Mouse (Mus musculus) liver, adult (tissue): ENCODE results near the gene Dcp1a.

Source experiments
- GATA4 ChIP-seq: IDR thresholded peaks from 2 replicates; pipeline ENCODE4 v1.6.1; 2014; ENCODE audit warnings: mild to moderate bottlenecking, low read length; ENCODE audit not compliant: insufficient replicate concordance

Dcp1a gene

DNA sequence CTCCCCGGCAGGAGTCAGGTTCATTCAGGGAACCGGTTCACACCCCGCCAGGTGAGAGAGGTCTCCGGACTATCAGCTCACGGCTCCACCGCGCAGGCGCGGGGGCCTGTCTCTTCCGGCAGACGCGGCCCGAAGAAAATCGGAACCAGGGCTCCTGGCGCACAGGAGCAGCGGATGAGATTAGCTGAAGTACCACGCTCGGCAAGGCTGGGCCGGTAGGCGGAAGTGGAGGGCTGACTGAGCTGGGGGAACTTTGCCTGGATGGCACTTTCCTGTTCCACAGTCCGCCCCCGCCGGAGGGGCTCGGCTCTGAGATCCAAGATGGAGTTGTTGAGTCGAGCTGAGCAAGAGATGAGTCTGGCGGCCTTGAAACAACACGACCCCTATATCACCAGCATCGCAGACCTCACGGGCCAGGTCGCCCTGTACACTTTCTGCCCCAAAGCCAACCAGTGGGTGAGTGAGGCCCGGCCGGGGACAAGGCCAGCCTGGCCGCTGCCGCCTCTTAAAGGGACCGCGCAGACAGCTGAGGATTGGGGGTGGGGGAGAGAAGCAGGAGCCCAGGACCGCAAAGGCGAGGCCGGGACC is at the start of gene Dcp1a:
Gene Dcp1a (plus strand): TSS at position 175 of the 588 bp plus-strand sequence.
- peak; percentile 91; the same call in 1 of the 2 replicates for TF ChIP-seq GATA4

DNA sequence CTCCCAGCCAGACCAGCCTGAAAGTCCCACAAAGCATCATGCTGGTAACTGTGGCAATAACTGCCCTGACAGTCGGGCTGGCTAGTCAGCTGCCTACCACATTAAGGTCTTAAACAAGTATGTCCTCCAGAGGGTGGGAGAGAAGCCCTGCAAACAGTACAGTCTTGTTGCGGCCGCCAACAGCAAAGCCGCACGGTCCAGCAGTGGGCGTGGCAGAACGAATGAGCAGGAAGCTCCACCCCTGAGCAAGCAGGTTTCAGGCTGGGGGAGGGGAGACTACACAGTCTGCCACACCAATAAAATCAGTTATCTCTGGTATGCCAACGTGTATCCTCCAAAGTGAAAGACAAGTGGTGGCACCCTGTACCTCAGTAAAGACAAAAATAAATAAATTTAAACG is 49.7 kb upstream of the Dcp1a start:
- no peak for TF ChIP-seq GATA4

DNA sequence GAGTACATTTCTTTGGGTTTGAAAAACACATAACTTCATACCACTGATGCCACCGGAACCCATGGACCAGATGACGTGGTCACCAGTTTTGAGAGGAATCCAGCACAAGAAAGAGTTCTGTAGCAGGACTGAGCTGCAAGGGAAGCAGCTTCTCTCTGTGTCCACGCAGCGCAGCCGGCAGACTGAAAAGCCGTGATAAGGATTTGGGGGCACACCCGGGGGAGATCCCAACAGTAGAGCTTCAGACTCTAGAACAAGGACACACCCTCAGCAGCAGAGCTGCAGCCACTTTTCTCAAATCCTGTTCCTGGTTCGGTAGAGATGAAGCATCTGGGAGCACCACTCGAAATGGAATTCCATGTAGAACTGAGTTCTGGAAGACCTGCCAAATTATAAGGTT is 49.3 kb upstream of the Dcp1a start:
- no peak for TF ChIP-seq GATA4

DNA sequence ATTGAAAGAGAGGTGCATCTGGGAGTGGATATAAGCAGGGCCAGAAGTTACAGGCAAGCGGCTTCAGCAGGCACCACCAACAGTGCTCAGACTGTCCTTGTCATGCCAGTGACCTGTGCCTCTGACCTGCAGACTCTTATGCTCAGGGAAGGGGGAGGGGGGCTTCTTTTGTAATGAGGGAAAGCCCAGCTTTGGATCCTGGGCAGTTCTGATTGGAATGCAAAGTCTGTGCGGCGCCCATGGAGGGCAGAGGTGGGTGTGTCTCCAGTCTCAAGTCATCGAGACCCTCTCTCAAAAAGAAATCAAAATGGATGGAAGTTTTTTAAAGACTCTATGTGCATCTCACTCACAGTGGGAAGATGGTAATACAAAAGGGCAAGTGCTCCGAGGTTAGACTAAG is 48.9 kb upstream of the Dcp1a start:
- TF ChIP-seq GATA4, result no peak

DNA sequence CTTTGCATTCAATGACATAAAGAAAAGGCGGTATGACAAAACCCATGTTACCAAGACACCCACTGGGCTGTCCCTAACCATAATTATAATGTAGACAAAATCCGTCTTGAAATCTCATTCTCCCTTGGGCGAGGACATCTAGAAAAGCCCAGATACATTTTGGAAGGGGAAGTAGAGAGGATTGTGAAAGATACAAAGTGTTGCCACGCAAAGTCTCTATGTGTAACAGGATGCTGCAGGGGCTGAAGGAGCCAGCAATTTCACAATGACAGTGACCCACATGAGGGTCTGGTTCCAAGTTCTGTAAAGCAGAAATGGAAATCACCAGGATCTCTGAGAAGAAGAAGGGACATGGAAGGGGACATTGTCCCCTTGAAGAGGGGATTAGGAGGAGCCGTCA is 44.0 kb upstream of the Dcp1a start:
- TF ChIP-seq GATA4, result no peak

DNA sequence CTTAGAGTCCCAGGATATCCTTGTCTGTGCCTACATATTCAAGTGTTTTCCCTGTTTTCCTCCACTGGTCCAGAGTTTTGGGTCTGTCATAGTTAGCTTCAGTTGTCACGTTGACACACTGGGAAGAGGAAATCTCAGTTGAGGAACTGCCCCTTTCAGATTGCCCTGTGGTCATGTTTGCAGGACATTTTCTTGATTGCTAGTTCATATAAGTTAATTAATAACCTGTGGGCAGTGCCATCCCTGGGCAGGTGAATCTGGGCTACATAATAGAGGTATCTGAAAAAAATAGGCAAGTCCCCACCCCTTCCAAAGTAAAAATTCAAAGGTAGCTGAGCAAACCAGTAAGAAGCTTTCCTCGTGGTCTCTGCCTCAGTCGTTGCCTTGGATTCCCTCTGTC is 39.4 kb upstream of the Dcp1a start:
- no peak for TF ChIP-seq GATA4

DNA sequence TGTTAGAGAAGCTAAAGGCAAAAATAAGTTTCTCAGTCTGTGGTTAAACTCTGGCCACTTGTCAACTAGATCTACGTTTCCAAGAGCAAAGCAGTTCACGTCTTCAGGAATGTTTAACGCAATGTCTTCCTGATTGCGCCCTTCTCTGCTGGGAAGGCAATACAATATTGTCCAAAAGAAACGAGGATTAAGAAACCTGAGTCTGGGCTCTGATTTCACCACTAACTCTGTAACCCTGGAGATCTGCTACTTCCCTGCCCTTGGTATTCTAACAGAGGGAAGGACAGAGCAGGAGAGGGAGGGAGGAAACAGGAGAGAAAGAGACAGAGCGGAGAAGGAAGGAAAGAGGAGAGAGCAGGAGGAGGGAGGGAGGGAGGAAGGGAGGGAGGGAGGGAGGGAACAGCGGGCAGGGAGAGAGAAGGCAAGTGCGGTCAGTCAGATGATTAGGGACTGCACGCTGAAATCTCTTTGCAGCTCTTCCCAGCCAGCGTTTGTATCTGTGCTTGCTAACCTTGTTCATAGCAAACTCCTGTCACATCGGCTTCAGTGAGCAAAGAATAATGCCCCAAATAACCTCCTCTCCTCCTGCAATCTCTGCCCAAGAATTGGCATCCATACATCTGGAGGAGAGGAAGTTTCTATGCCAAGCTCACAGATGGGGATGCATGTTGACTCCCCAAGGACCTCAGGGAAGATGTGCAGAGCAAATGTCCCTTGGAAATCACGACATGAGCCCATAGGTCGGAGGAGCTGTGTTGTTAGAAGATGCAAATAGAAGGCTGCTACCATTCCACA is 23.3 kb upstream of the Dcp1a start:
- no peak for TF ChIP-seq GATA4

DNA sequence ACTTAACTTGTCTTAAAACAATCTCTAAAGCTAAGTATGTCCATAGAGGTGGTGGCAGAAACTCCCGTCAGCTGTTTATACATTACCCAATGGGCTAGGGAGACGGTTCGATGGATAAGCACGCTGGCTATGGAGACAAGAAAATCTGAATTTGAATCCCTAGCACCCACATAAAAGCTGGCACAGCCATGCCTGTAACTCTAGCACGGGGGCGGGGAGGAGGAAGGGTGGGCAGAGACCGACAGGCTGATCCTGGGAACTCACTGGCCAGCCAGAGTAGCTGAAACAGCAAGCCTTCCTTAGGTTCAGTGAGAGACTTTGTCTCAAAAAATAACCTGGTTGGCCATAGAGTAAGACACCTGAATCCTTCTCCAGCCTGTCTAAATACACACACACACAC is 21.9 kb upstream of the Dcp1a start:
- TF ChIP-seq GATA4, result no peak

DNA sequence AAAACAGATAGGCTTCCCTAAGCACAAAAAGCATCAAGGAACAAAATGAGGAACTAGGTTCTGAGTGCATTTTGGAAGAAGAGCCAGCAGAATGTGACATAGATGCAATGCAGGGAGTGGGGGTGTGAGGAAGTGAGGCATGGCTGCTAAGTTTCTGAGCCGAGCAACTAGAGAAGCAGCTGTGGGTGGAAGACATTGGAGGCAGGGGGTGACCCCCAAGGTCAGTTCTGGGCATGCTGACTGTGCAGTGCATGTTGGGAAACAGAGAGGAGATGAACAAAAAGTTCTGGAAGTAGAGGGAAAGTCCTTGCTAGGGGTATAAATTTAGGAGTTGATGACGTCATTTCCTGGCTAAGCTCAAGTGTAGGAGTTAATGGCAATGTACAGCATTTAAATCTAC is 21.4 kb upstream of the Dcp1a start:
- TF ChIP-seq GATA4, result no peak

DNA sequence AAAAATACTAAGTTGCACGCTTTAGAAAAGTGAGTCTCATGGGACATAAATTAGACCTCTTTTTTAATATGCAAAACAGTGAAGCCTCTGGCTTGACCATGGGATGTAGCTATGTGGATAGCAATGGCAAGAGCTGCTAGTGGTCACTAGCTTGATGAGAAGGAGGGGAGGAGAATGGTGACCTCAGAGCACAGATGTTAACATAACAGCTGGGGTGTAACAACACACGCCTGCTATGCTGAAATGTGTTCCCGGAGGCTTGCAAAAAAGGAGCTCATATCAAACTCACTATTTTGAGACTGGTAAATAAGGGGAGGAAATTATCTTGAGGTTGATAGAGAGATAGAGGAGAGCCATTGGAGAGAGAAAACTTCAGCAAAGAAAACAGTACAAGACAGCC is 20.5 kb upstream of the Dcp1a start:
- no peak for TF ChIP-seq GATA4

DNA sequence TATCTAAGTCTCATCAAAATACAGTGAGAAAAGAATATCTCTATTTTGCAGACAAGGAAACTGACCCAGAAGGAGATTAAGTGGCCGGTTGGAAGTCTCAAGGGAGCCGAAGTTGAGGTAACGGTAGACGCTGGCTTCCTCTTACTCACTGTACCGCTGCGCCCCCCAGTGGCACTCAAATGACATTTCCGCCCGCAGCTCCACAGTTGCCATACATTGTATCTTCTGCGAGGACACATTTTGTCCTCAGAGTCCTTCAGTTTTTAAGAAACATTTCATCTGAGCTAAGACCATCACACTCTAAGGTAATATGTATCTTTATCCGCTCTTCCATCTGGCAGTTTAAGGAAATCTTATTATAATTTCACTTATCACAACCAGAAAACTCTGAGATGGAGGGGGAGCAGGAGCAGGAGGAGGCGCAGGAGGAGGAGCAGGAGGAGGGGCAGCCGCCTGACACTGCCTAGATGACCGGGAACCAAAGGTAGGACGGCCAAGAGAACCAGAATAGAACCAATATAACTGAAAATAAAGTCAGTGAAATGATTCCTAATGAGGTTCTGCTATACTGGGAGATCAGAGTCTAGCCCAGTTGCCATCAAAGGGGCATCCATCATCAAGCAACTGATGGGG is 19.3 kb upstream of the Dcp1a start:
- no peak for TF ChIP-seq GATA4

DNA sequence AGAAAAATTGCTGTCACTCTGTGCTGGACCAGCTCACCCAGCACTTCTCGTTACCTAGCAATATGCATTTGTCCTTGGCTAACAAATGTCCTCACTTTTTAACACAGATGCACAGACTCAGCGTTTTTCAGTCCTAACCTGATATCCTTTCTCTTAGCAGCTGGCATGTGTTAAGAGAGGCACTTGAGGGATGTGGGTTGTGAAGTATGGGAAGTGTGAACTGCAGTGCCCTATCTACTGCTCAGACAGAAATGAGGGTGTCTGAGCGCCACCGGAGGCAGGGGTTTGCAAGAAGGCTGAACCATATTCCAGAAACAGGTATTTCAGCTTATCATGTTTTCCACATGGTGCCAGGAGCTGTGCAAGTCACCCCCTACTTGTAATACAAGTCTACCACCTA is 16.0 kb upstream of the Dcp1a start:
- TF ChIP-seq GATA4, result no peak

DNA sequence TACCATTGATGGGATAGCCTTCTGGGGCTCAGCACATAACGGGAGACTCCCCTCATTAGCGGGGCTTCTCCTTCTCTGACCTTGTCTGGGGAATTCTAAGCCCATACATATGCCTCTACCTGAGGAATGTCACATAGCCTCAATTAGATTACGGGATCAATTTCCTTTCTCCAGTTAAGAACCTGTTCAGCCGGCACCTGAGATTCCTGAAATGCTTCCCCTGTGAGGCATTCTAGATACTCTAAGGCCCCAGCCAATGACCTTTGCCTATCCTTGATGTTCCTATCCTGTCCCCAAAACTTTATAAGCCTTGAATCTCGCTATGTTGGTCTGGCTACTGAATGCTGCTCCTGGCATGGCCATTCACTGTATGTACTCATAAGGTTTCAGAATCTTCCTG is 5.7 kb upstream of the Dcp1a start:
- no peak for TF ChIP-seq GATA4

DNA sequence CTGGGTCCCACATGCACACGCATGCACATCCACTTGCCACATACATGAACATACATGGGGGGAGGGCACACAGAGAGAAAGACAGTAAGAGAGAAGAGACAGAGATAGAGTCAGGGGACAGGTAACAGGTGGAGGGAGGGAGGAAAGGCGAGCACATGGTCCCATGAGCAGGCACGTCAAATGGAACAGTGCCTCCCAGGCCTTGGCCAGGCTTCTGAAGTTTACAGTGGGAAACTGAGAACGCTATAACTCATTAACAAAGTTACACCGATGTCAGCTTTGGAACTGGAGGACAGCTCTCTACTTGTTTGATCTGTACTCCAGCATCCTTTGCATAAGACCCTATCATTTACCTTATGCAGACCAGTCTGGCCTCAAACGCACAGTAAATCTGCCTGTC is 4.9 kb upstream of the Dcp1a start:
- TF ChIP-seq GATA4, result no peak

DNA sequence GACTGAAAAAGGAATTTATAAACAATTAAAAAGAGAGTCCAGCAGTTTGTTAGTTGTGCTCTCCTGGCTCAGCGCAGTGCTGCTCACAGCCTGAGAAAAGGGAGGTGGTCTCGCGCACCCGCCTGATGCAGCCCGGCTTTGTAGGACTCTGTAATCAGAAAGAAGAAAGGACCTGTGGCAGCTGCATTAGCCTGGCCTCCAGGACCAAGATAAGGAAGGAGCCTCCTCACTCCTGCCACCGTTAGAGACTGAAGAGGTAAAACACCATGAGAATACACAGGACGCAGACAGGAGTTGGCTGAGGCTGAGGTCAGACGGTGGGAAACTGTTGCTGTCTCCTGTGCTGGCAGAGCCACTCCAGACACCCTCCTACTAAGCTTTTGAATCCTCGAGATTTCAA is 12.0 kb downstream of the Dcp1a start, which contains the start of gene Cacna1d:
Gene Cacna1d (minus strand): TSS at position 114 of the 400 bp plus-strand sequence.
- TF ChIP-seq GATA4, result no peak

DNA sequence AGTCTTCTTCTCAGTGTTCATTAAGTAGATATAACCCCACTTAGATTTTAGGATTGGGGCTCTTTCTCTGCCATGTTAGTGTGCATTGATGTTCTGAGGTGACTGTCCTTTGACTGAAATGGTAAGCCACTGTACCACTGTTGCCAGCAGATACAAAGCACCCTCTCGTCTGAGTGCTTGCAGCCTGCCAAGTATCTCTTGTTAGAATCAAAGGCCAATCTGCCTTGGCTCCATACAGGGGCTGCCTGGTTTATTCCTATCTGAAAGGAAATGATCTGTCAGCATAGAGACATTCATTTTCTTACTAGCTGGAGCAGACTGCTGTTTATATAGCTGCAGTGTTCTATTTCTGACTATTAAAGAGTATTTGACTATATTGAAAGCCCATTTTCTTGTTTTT is 13.9 kb downstream of the Dcp1a start:
- TF ChIP-seq GATA4, result no peak

DNA sequence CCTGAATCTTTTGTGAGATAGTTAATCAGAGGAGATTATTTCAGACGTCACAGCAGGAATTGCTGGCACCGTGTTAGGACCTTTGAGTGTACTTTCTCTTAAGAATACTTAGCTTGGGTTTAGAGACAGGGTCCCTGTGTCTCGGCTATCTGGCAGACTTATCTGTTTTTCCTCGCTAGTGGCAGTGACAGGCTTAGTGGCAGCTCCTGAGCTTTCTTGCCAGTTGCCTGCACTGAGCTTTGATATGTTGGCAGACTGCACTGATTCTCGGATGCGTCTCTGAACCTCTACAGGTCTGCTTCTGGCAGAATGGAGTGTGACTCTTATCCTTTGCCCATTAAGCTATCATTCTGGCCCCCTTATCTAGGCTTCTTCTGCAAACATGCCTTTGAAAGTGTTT is 15.7 kb downstream of the Dcp1a start:
- TF ChIP-seq GATA4, result no peak

DNA sequence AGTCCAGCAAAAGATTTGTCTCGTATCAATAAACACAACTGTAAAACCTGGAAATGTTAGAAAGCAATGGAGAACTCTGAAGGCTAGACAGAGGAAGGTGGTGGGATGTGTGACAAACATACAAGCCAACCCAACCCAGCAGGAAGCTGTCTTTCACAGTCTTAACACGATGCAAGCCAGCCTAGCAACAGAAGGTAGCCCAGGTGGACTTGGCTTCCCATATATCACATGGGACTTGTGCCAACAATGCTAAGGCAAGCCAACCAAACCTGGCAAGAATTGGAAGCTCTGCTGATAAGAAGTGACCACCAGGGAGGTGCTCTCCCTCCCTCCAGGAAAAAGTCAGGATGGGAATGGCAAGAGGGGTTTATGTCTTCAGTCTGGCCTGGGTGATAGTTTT is 18.9 kb downstream of the Dcp1a start:
- TF ChIP-seq GATA4, result no peak
